Mouse (Mus musculus) liver, embryonic 14.5 days (tissue): Measurements from ENCODE around the gene Gm9837.

Experiments used
- CTCF ChIP-seq: IDR thresholded peaks from 2 replicates; pipeline ENCODE4 v1.5.1; 2016; ENCODE audit warnings: antibody characterized with exemption, low read depth, control low read depth
- EP300 ChIP-seq: IDR thresholded peaks from 2 replicates; pipeline ENCODE4 v1.6.1; 2016; ENCODE audit warnings: antibody characterized with exemption, low read depth

DNA sequence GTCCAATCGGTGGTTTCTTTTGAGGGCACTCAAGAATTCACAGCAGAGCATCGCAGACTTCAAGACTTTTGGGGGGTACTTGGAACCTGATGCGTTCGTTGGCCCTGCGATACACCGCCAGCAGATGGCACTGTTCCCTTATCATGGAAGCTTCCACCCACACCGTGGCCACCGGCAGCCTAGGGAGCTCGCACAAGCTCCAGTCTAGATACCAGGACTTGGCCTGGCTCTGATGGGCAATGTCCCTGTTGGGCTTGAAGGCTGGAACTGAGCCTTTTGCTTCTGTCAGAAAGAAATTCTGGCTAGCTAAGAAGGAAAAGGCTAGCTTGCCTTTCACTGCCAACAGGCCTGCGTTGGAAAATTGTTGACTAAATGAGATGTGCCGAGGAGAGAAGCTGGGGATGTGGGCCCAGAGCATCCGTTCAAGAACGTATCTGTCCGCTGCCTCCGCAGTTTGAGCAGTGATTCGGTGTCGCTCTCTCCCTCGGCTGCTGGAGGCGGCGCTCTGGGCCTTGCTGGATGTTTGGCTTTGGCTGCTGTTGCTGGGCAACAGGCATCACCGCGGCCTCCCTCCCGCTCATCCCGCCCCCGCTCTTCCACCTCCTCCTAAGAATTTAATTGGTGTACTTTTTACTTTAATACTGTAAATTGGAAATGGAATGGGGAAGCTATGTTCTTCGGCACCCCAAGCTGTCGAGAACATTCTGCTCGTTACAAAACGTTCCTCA is at the start of gene Gm9837:
- TF ChIP-seq CTCF (peak; percentile 98), EP300 (no peak)
